Mouse (Mus musculus) lung, embryonic 16.5 days (tissue): ENCODE data around the gene Cd3e. TPM values are rescaled to one million over a fixed set of nuclear protein-coding genes. Genes with fewer than 3 reads are reported as not detected.
"Not testable (repeated sequence)": the region's sequence is repeated elsewhere in the genome, so short reads cannot be mapped to it uniquely, and the experiment has no call there.

Experiments
- ATAC-seq: fragments of 200-750 bp; cut with Nextera tagmentation; 2 replicates; pipeline ENCODE4 v1.8.0; 2017; ENCODE audit warnings: low read depth, mild to moderate bottlenecking, moderate library complexity
- H3K27ac ChIP-seq: fragments of 300-500 bp; sonication (generic); 2 replicates; pipeline ENCODE4 v1.5.1; 2014; ENCODE audit warnings: mild to moderate bottlenecking, control low read depth, low read length
- H3K27me3 ChIP-seq: fragments of 300-500 bp; sonication (generic); 2 replicates; pipeline ENCODE4 v1.6.1; 2014; ENCODE audit warnings: low read depth, low read length, mixed read lengths; ENCODE audit not compliant: control insufficient read depth, insufficient read depth
- H3K36me3 ChIP-seq: fragments of 300-500 bp; sonication (generic); 2 replicates; pipeline ENCODE4 v1.6.1; 2014; ENCODE audit warnings: low read length; ENCODE audit not compliant: control insufficient read depth, insufficient read depth
- H3K4me1 ChIP-seq: fragments of 300-500 bp; sonication (generic); replicated peaks from 2 replicates; pipeline ENCODE4 v1.6.1; 2014; ENCODE audit warnings: low read length, mixed read lengths; ENCODE audit not compliant: control insufficient read depth, insufficient read depth
- H3K4me2 ChIP-seq: fragments of 300-500 bp; sonication (generic); 2 replicates; pipeline ENCODE4 v1.6.1; 2014; ENCODE audit warnings: low read depth, low read length, control low read depth
- H3K4me3 ChIP-seq: fragments of 300-500 bp; sonication (generic); 2 replicates; pipeline ENCODE4 v1.5.1; 2014; ENCODE audit warnings: mild to moderate bottlenecking, low read length, control low read depth
- H3K9ac ChIP-seq: fragments of 300-500 bp; sonication (generic); 2 replicates; pipeline ENCODE4 v1.6.1; 2014; ENCODE audit warnings: low read length, control low read depth
- H3K9me3 ChIP-seq: fragments of 300-500 bp; sonication (generic); 2 replicates; pipeline ENCODE4 v1.6.1; 2016; ENCODE audit warnings: low read length; ENCODE audit not compliant: control insufficient read depth
- WGBS: fragments of 180-500 bp; shearing (Covaris S2); extraction: QIAGEN DNeasy Blood & Tissue Kit; methylation state at CpG from one replicate; pipeline ENCODE4 v1.1.7; 2014; 5-methylcytosine and 5-hydroxymethylcytosine counted together
- polyA plus RNA-seq: library from polyadenylated mRNA; unstranded; fragments of >200 nt; fragmentation: Nextera tagmentation; extraction: Ambion mirVana; gene quantifications from 2 replicates; pipeline ENCODE4 v1.2.1, GENCODE M21; 2015

The Cd3e gene
- polyA plus RNA-seq, 1 experiment from 2014 or later, result 5.5 TPM

- Histone ChIP-seq H3K4me3 (no peak overlapping the region), H3K36me3 (no peaks in the 10 kb centered on the region), H3K27me3 (no peaks in the 10 kb centered on the region), H3K27ac (no peak overlapping the region), H3K4me2 (no peak overlapping the region), H3K9ac (no peak overlapping the region), H3K4me1 (no peaks in the 10 kb centered on the region), H3K9me3 (no peaks in the 10 kb centered on the region)
- 48% methylated on average over 6 of the region's 6 CpGs for WGBS
- no peak for ATAC-seq
These were observed 31.6 kb downstream of the Cd3e start for GRCm38 (mm10) chr9:44977813-44978212.

DNA sequence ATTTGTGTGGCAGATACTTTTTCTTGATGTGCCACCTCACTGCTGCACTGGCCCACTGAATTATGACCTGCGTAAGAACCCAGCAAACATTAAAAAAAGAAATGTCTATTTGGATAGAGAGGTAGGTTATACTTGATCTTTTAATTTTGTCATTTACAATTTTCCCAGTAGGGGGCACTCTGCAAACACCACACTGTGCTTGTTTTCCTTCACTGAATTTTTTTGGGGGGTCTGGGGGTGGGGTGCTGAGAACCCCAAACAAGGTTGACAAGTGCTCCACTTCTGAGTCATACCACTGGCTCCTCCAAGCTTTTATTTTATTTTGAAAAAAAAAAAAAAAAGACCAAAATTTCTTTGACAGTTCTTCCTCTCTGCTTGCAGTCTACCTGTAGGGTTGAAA, 40.0 kb downstream of the Cd3e start:
- Histone ChIP-seq H3K36me3 (no peaks in the 10 kb centered on the region), H3K27ac (no peak overlapping the region), H3K9ac (no peak overlapping the region), H3K4me2 (no peak overlapping the region), H3K4me1 (peaks cover 9% of the 10 kb centered on the region), H3K4me3 (no peak overlapping the region), H3K27me3 (no peaks in the 10 kb centered on the region), H3K9me3 (no peaks in the 10 kb centered on the region)
- WGBS, result 50% methylated on average over 1 of the region's 1 CpGs
- ATAC-seq, result no peak

GRCm38 (mm10) chr9:44967763-44968162, 41.7 kb downstream of the Cd3e start:
- H3K4me1 ChIP-seq, result peaks cover 13% of the 10 kb centered on the region
- not testable (repeated sequence) for H3K27me3 ChIP-seq, H3K9ac ChIP-seq, ATAC-seq, H3K4me3 ChIP-seq, H3K36me3 ChIP-seq, H3K9me3 ChIP-seq, H3K4me2 ChIP-seq, H3K27ac ChIP-seq
- WGBS, result 77% methylated on average over 5 of the region's 5 CpGs

- H3K4me3 ChIP-seq, result no peak overlapping the region
- peaks cover 13% of the 10 kb centered on the region for H3K4me1 ChIP-seq
- no peak overlapping the region for H3K9ac ChIP-seq
- ATAC-seq, result no peak
- no peaks in the 10 kb centered on the region; the same call in 1 of the 2 replicates for H3K36me3 ChIP-seq
- H3K27me3 ChIP-seq, result no peaks in the 10 kb centered on the region
- H3K27ac ChIP-seq, result no peak overlapping the region
- WGBS, result 22% methylated on average over 3 of the region's 3 CpGs
- H3K4me2 ChIP-seq, result no peak overlapping the region
- H3K9me3 ChIP-seq, result no peaks in the 10 kb centered on the region
These were observed 42.6 kb downstream of the Cd3e start for GRCm38 (mm10) chr9:44966815-44967242.

- peaks cover 13% of the 10 kb centered on the region for H3K4me1 ChIP-seq
- H3K9ac ChIP-seq, result peak overlapping the region; percentile 59
- 12% methylated on average over 10 of the region's 10 CpGs for WGBS
- no peaks in the 10 kb centered on the region for H3K27me3 ChIP-seq
- peak overlapping the region; percentile 94 for H3K4me3 ChIP-seq
- no peaks in the 10 kb centered on the region; the same call in none of the 2 replicates for H3K36me3 ChIP-seq
- ATAC-seq, result no peak
- peak overlapping the region; percentile 42; the same call in 1 of the 2 replicates for H3K27ac ChIP-seq
- no peaks in the 10 kb centered on the region for H3K9me3 ChIP-seq
- H3K4me2 ChIP-seq, result peak overlapping the region; percentile 91
These were observed 43.5 kb downstream of the Cd3e start for GRCm38 (mm10) chr9:44965833-44966466.

GRCm38 (mm10) chr9:44965126-44965832, 44.1 kb downstream of the Cd3e start, which contains the start of gene Ube4a:
Gene Ube4a (minus strand): TSS chr9:44965600.
- no peaks in the 10 kb centered on the region for H3K9me3 ChIP-seq
- peak; percentile 98 for ATAC-seq
- H3K27me3 ChIP-seq, result no peaks in the 10 kb centered on the region
- WGBS, result under 1% methylated on average over 39 of the region's 39 CpGs
- H3K36me3 ChIP-seq, result no peaks in the 10 kb centered on the region; the same call in none of the 2 replicates
- peak within 1 kb of the TSS; percentile 42; the same call in 1 of the 2 replicates for H3K27ac ChIP-seq
- H3K4me1 ChIP-seq, result peaks cover 13% of the 10 kb centered on the region
- peak within 1 kb of the TSS; percentile 88 for H3K9ac ChIP-seq
- H3K4me3 ChIP-seq, result peak within 1 kb of the TSS; percentile 94
- H3K4me2 ChIP-seq, result peak within 1 kb of the TSS; percentile 91

GRCm38 (mm10) chr9:44954432-44954831, 55.0 kb downstream of the Cd3e start:
- no peak for ATAC-seq
- Histone ChIP-seq H3K27me3 (no peaks in the 10 kb centered on the region), H3K4me3 (no peak overlapping the region), H3K36me3 (peaks cover 50% of the 10 kb centered on the region), H3K9ac (no peak overlapping the region), H3K4me1 (no peaks in the 10 kb centered on the region), H3K27ac (no peak overlapping the region), H3K9me3 (no peaks in the 10 kb centered on the region), H3K4me2 (no peak overlapping the region)
- 84% methylated on average over 3 of the region's 3 CpGs for WGBS

Other genes starting within 250 kb of the Cd3e start
- 190 and 201 TPM in 2 replicates for gene Arcn1, start 241.8 kb downstream of the Cd3e start, polyA plus RNA-seq
- gene Ift46, start 241.7 kb downstream of the Cd3e start, polyA plus RNA-seq, result 99.1 and 112 TPM in 2 replicates
- gene Tmem25, start 210.3 kb downstream of the Cd3e start, polyA plus RNA-seq, result 0.89 and 1.2 TPM in 2 replicates
- 0.84 and 3.5 TPM in 2 replicates for gene Ttc36, start 206.6 kb downstream of the Cd3e start, polyA plus RNA-seq
- gene Kmt2a, start 128.3 kb downstream of the Cd3e start, polyA plus RNA-seq, result 8.1 and 11.7 TPM in 2 replicates
- gene Atp5l, start 88.9 kb downstream of the Cd3e start, polyA plus RNA-seq, result 641 and 656 TPM in 2 replicates
- 26.3 and 28.3 TPM in 2 replicates for gene Ube4a, start 44.0 kb downstream of the Cd3e start, polyA plus RNA-seq
- gene Cd3g, start 29.2 kb downstream of the Cd3e start, polyA plus RNA-seq, result 6.2 and 16.7 TPM in 2 replicates
- 2.4 and 6.5 TPM in 2 replicates for gene Cd3d, start 27.8 kb downstream of the Cd3e start, polyA plus RNA-seq
- gene Mpzl2, start 30.2 kb upstream of the Cd3e start, polyA plus RNA-seq, result 14.2 and 15.9 TPM in 2 replicates
- gene Mpzl3, start 45.6 kb upstream of the Cd3e start, polyA plus RNA-seq, result 2.2 and 3.0 TPM in 2 replicates
- gene Jaml, start 69.6 kb upstream of the Cd3e start, polyA plus RNA-seq, result 0.45 and 0.60 TPM in 2 replicates
- 2.7 and 3.0 TPM in 2 replicates for gene Scn2b, start 108.2 kb upstream of the Cd3e start, polyA plus RNA-seq
- 0.89 and 1.2 TPM in 2 replicates for gene Scn4b, start 128.8 kb upstream of the Cd3e start, polyA plus RNA-seq
- gene BC049352, start 172.4 kb upstream of the Cd3e start, polyA plus RNA-seq, result 0.13 and 0.14 TPM in 2 replicates
- gene Tmprss4, start 194.5 kb upstream of the Cd3e start, polyA plus RNA-seq, result 2.5 and 2.8 TPM in 2 replicates